Mouse (Mus musculus) heart, embryonic 12.5 days (tissue): ENCODE results near the gene Pax5. TPM values are rescaled to one million over a fixed set of nuclear protein-coding genes. Genes with fewer than 3 reads are reported as not detected.

Experiments used
- ATAC-seq: fragments of 200-750 bp; cut with Nextera tagmentation; 2 replicates; pipeline ENCODE4 v1.8.0; 2017; ENCODE audit warnings: moderate TSS enrichment, moderate library complexity; ENCODE audit not compliant: insufficient number of reproducible peaks, low FRiP score
- H3K27ac ChIP-seq: fragments of 300-500 bp; sonication (generic); 2 replicates; pipeline ENCODE4 v1.5.1; 2016; ENCODE audit warnings: mild to moderate bottlenecking, moderate library complexity; ENCODE audit not compliant: poor library complexity, severe bottlenecking
- H3K27me3 ChIP-seq: fragments of 300-500 bp; sonication (generic); replicated peaks from 2 replicates; pipeline ENCODE4 v1.6.1; 2016; ENCODE audit warnings: mild to moderate bottlenecking, moderate library complexity
- H3K36me3 ChIP-seq: fragments of 300-500 bp; sonication (generic); 2 replicates; pipeline ENCODE4 v1.6.1; 2016; ENCODE audit warnings: mild to moderate bottlenecking, moderate library complexity
- H3K4me1 ChIP-seq: fragments of 300-500 bp; sonication (generic); replicated peaks from 2 replicates; pipeline ENCODE4 v1.6.1; 2016; ENCODE audit warnings: mild to moderate bottlenecking
- H3K4me2 ChIP-seq: fragments of 300-500 bp; sonication (generic); 2 replicates; pipeline ENCODE4 v1.6.1; 2016; ENCODE audit warnings: mild to moderate bottlenecking, moderate library complexity
- H3K4me3 ChIP-seq: fragments of 300-500 bp; sonication (generic); 2 replicates; pipeline ENCODE4 v1.5.1; 2016; ENCODE audit warnings: mild to moderate bottlenecking
- H3K9ac ChIP-seq: fragments of 300-500 bp; sonication (generic); 2 replicates; pipeline ENCODE4 v1.6.1; 2016; ENCODE audit warnings: mild to moderate bottlenecking, moderate library complexity
- H3K9me3 ChIP-seq: fragments of 300-500 bp; sonication (generic); replicated peaks from 2 replicates; pipeline ENCODE4 v1.6.1; 2016; ENCODE audit warnings: mild to moderate bottlenecking, moderate library complexity
- WGBS: fragments of 180-500 bp; shearing (Covaris S2); methylation state at CpG from one replicate; pipeline ENCODE4 v1.1.7; 2016; 5-methylcytosine and 5-hydroxymethylcytosine counted together
- polyA plus RNA-seq: library from polyadenylated mRNA; unstranded; fragments of >200 nt; fragmentation: Nextera tagmentation; extraction: Ambion mirVana; gene quantifications from 2 replicates; pipeline ENCODE4 v1.2.1, GENCODE M21; 2016

The Pax5 gene
- polyA plus RNA-seq, 1 experiment from 2014 or later: not detected

GRCm38 (mm10) chr4:44678026-44678425, 32.3 kb downstream of the Pax5 start:
- no peak overlapping the region for H3K27ac ChIP-seq
- no peaks in the 10 kb centered on the region for H3K36me3 ChIP-seq
- ATAC-seq: no peak
- no peak overlapping the region for H3K4me2 ChIP-seq
- H3K4me3 ChIP-seq: no peak overlapping the region
- H3K9me3 ChIP-seq: no peaks in the 10 kb centered on the region; the same call in 1 of the 2 replicates
- 77% methylated on average over 3 of the region's 3 CpGs for WGBS
- H3K4me1 ChIP-seq: no peaks in the 10 kb centered on the region
- no peak overlapping the region for H3K9ac ChIP-seq
- peaks cover 24% of the 10 kb centered on the region; the same call in 1 of the 2 replicates for H3K27me3 ChIP-seq

DNA sequence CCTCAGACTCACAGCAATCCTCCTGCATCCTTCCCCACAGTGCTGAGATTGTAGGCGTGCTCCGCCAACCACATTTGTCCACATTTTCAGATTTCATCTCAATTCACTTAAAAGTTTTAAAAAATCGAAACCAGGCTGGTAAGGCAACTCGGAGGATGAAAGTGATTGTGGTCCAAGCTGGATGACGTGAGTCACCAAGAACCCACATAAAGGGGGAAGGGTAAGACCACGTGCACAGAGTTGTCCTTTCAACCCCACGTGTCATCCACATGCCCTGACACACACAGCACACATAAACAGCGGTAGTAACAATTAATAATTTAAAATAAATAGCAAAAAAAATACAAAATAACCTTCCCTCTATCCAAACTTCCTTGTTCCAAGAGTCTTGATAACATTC, 35.3 kb downstream of the Pax5 start:
- 80% methylated on average over 8 of the region's 8 CpGs for WGBS
- ATAC-seq: no peak
- no peaks in the 10 kb centered on the region for H3K9me3 ChIP-seq
- no peak overlapping the region for H3K4me2 ChIP-seq
- peaks cover 3% of the 10 kb centered on the region for H3K4me1 ChIP-seq
- no peaks in the 10 kb centered on the region for H3K36me3 ChIP-seq
- no peak overlapping the region for H3K4me3 ChIP-seq
- H3K27me3 ChIP-seq: peaks cover 46% of the 10 kb centered on the region
- H3K9ac ChIP-seq: no peak overlapping the region
- no peak overlapping the region for H3K27ac ChIP-seq

GRCm38 (mm10) chr4:44673726-44674125, 36.6 kb downstream of the Pax5 start:
- WGBS: 50% methylated on average over 9 of the region's 9 CpGs

GRCm38 (mm10) chr4:44672216-44672937, 37.9 kb downstream of the Pax5 start:
- WGBS: 49% methylated on average over 10 of the region's 10 CpGs
- Histone ChIP-seq H3K4me3 (no peak overlapping the region), H3K4me1 (peaks cover 3% of the 10 kb centered on the region), H3K27me3 (peaks cover 42% of the 10 kb centered on the region), H3K36me3 (no peaks in the 10 kb centered on the region), H3K9me3 (0 out of 2 replicates have a peak, but pooled peaks cover 5% of the 10 kb centered on the region), H3K4me2 (no peak overlapping the region), H3K9ac (no peak overlapping the region), H3K27ac (no peak overlapping the region)
- 0 out of 2 replicates have a peak, but pooled peaks have one; percentile 22 for ATAC-seq

More at GRCm38 (mm10) chr4:44673726-44674125, 36.6 kb downstream of the Pax5 start:
- Histone ChIP-seq H3K9ac (no peak overlapping the region), H3K27me3 (peaks cover 35% of the 10 kb centered on the region), H3K9me3 (0 out of 2 replicates have a peak, but pooled peaks cover 5% of the 10 kb centered on the region), H3K36me3 (no peaks in the 10 kb centered on the region), H3K4me2 (no peak overlapping the region), H3K4me1 (peaks cover 3% of the 10 kb centered on the region), H3K4me3 (no peak overlapping the region), H3K27ac (no peak overlapping the region)
- no peak for ATAC-seq

DNA sequence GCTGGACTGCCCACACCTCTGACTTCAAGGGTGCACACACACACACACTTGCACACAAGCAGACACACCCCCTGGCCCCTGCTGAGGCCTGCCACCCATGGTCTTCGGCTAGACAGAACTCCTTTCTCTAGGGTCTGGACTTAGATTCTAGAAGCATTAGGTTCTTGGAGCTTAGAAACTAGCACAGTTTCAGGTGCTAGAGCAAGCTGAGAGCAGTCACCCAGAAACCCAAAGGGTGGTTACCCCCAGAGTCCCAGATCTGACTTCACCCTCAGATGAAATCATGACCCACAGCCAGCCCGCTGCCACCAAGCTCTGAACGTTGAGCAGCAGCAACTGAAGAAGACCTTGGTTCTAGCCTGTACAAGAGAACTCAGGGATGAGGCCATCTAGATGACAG, 38.8 kb downstream of the Pax5 start:
- H3K27me3 ChIP-seq: peaks cover 49% of the 10 kb centered on the region
- H3K4me3 ChIP-seq: no peak overlapping the region
- H3K9ac ChIP-seq: no peak overlapping the region
- H3K27ac ChIP-seq: no peak overlapping the region
- 0 out of 2 replicates have a peak, but pooled peaks cover 5% of the 10 kb centered on the region for H3K9me3 ChIP-seq
- WGBS: 72% methylated on average over 3 of the region's 3 CpGs
- H3K4me1 ChIP-seq: peaks cover 3% of the 10 kb centered on the region
- H3K4me2 ChIP-seq: no peak overlapping the region
- ATAC-seq: no peak
- H3K36me3 ChIP-seq: no peaks in the 10 kb centered on the region

DNA sequence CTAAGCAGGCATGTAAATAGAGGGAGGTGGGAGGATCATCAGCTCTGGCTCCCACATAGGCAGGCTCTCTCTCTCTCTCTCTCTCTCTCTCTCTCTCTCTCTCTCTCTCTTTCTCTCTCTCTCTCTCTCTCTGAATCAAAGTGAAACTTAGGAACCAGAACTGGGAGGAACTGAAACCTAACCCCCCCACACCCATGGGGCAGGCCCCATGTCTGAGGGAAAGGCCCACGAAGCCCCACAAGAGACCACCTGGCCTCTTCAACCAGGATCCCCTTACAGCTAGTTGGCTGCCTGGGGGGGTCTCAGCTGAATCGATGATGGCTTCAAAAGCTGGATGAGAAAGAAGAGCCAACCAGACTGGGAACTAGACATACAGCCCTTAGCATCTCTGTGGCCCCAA, 39.3 kb downstream of the Pax5 start:
- H3K36me3 ChIP-seq: no peaks in the 10 kb centered on the region
- H3K4me1 ChIP-seq: peaks cover 3% of the 10 kb centered on the region
- no peak overlapping the region for H3K27ac ChIP-seq
- H3K4me3 ChIP-seq: no peak overlapping the region
- WGBS: 75% methylated on average over 2 of the region's 2 CpGs
- no peak for ATAC-seq
- H3K9ac ChIP-seq: no peak overlapping the region
- 0 out of 2 replicates have a peak, but pooled peaks cover 5% of the 10 kb centered on the region for H3K9me3 ChIP-seq
- H3K4me2 ChIP-seq: no peak overlapping the region
- peaks cover 51% of the 10 kb centered on the region for H3K27me3 ChIP-seq

GRCm38 (mm10) chr4:44670380-44670779, 39.9 kb downstream of the Pax5 start:
- Histone ChIP-seq H3K9me3 (0 out of 2 replicates have a peak, but pooled peaks cover 5% of the 10 kb centered on the region), H3K4me1 (peaks cover 3% of the 10 kb centered on the region), H3K4me2 (no peak overlapping the region), H3K9ac (no peak overlapping the region), H3K36me3 (no peaks in the 10 kb centered on the region), H3K27me3 (peaks cover 58% of the 10 kb centered on the region), H3K27ac (no peak overlapping the region), H3K4me3 (no peak overlapping the region)
- 71% methylated on average over 4 of the region's 4 CpGs for WGBS
- no peak for ATAC-seq

DNA sequence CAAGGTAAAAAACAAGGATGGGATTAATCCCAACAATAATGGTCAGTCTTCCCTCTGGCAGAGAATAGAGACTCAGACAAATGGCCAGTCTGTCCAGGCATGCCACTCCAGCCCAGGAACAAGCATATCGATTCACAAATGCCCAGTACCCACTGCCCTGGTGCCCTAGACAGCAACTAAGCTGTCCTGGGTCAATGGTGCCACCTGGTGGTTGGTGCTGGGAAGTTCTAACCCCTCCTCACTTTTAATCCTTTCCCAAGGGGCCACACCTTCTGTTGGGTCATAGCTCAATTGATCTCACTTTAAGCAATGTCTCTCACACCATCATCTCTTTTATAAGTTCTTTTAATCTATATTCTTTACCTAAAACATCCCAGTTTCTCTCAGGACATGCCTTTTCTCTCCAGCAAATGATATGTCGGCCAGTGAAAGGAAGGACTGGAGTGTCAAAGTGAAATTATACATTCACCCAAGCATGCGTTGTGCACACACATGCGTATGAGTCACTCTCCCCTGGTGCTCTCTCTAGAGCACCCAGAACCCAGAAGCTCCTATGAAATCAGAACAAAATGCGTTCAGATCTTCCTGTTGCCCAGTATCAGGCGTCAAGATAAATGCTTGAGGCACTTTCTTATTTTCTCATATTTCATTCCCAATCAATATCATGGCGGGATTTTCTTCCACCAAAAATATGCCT, 40.7 kb downstream of the Pax5 start:
- Histone ChIP-seq H3K9ac (no peak overlapping the region), H3K4me2 (no peak overlapping the region), H3K9me3 (0 out of 2 replicates have a peak, but pooled peaks cover 5% of the 10 kb centered on the region), H3K27me3 (peaks cover 65% of the 10 kb centered on the region), H3K36me3 (no peaks in the 10 kb centered on the region), H3K4me3 (no peak overlapping the region), H3K27ac (no peak overlapping the region), H3K4me1 (peaks cover 4% of the 10 kb centered on the region)
- 82% methylated on average over 7 of the region's 7 CpGs for WGBS
- no peak for ATAC-seq

- 0 out of 2 replicates have a peak, but pooled peaks cover 5% of the 10 kb centered on the region for H3K9me3 ChIP-seq
- no peaks in the 10 kb centered on the region for H3K36me3 ChIP-seq
- H3K4me3 ChIP-seq: no peak overlapping the region
- WGBS: 66% methylated on average over 6 of the region's 6 CpGs
- H3K4me1 ChIP-seq: peaks cover 8% of the 10 kb centered on the region
- H3K27ac ChIP-seq: no peak overlapping the region
- H3K9ac ChIP-seq: no peak overlapping the region
- H3K4me2 ChIP-seq: no peak overlapping the region
- peaks cover 70% of the 10 kb centered on the region for H3K27me3 ChIP-seq
- no peak for ATAC-seq
These were observed 41.7 kb downstream of the Pax5 start for GRCm38 (mm10) chr4:44668574-44668973.

- Histone ChIP-seq H3K27ac (no peak overlapping the region), H3K9ac (no peak overlapping the region), H3K4me1 (peaks cover 10% of the 10 kb centered on the region), H3K9me3 (0 out of 2 replicates have a peak, but pooled peaks cover 5% of the 10 kb centered on the region), H3K4me2 (no peak overlapping the region), H3K4me3 (no peak overlapping the region), H3K36me3 (no peaks in the 10 kb centered on the region), H3K27me3 (peaks cover 72% of the 10 kb centered on the region)
- ATAC-seq: no peak
- WGBS: 59% methylated on average over 3 of the region's 3 CpGs
These were observed 42.1 kb downstream of the Pax5 start for GRCm38 (mm10) chr4:44668172-44668571.

- no peak overlapping the region for H3K4me3 ChIP-seq
- H3K9me3 ChIP-seq: 0 out of 2 replicates have a peak, but pooled peaks cover 5% of the 10 kb centered on the region
- no peaks in the 10 kb centered on the region for H3K36me3 ChIP-seq
- H3K4me2 ChIP-seq: no peak overlapping the region
- no peak overlapping the region for H3K27ac ChIP-seq
- 64% methylated on average over 6 of the region's 6 CpGs for WGBS
- peaks cover 9% of the 10 kb centered on the region for H3K4me1 ChIP-seq
- no peak for ATAC-seq
- no peak overlapping the region for H3K9ac ChIP-seq
- H3K27me3 ChIP-seq: peaks cover 74% of the 10 kb centered on the region
These were observed 42.9 kb downstream of the Pax5 start for GRCm38 (mm10) chr4:44667369-44667768.
